Mouse (Mus musculus) adrenal gland, adult 8-10 months (tissue): Measurements from ENCODE around the gene Acvr1c. TPM values are rescaled to one million over a fixed set of nuclear protein-coding genes. Genes with fewer than 3 reads are reported as not detected.

Experiments
- DNase-seq: peaks from one replicate; pipeline ENCODE4 v3.0.0; 2022
- total RNA-seq, 4 experiments: library from RNA; stranded (reverse); gene quantifications; 2 replicates each; pipeline ENCODE4 v1.2.4; 2022

Gene Acvr1c
- total RNA-seq, result 10 to 100 TPM in 3 of 4 experiments, 1 to 10 TPM in 1; 9.1 to 16.3 (median 13.2) TPM

- peak; percentile 62 for DNase-seq
These were observed at the start of gene Acvr1c for GRCm38 (mm10) chr2:58357414-58358131. Gene Acvr1c (minus strand): TSS chr2:58357895.

- DNase-seq, result peak; percentile 44
These were observed 45.8 kb upstream of the Acvr1c start for GRCm38 (mm10) chr2:58403481-58403880.

GRCm38 (mm10) chr2:58388601-58389000, 30.9 kb upstream of the Acvr1c start:
- no peak for DNase-seq

- DNase-seq, result no peak
These were observed 22.3 kb upstream of the Acvr1c start for GRCm38 (mm10) chr2:58380020-58380419.

GRCm38 (mm10) chr2:58379475-58379874, 21.8 kb upstream of the Acvr1c start:
- no peak for DNase-seq

- DNase-seq, result no peak
These were observed 19.9 kb upstream of the Acvr1c start for GRCm38 (mm10) chr2:58377417-58378130.

GRCm38 (mm10) chr2:58366196-58366595, 8.5 kb upstream of the Acvr1c start:
- DNase-seq, result no peak

GRCm38 (mm10) chr2:58361361-58362046, 3.8 kb upstream of the Acvr1c start:
- DNase-seq, result no peak

GRCm38 (mm10) chr2:58358132-58358460, 401 bp upstream of the Acvr1c start:
- DNase-seq, result no peak

GRCm38 (mm10) chr2:58357068-58357413, 654 bp downstream of the Acvr1c start:
- DNase-seq, result no peak

GRCm38 (mm10) chr2:58354389-58354788, 3.3 kb downstream of the Acvr1c start:
- DNase-seq, result peak; percentile 8

- DNase-seq, result peak; percentile 9
These were observed 4.8 kb downstream of the Acvr1c start for GRCm38 (mm10) chr2:58352846-58353245.

- no peak for DNase-seq
These were observed 7.0 kb downstream of the Acvr1c start for GRCm38 (mm10) chr2:58350657-58351056.

GRCm38 (mm10) chr2:58336730-58337129, 21.0 kb downstream of the Acvr1c start:
- DNase-seq, result no peak

- no peak for DNase-seq
These were observed 28.1 kb downstream of the Acvr1c start for GRCm38 (mm10) chr2:58329589-58329988.

GRCm38 (mm10) chr2:58324118-58324901, 33.4 kb downstream of the Acvr1c start:
- peak; percentile 8 for DNase-seq

GRCm38 (mm10) chr2:58323274-58323673, 34.4 kb downstream of the Acvr1c start:
- no peak for DNase-seq

- DNase-seq, result no peak
These were observed 41.5 kb downstream of the Acvr1c start for GRCm38 (mm10) chr2:58316186-58316585.

GRCm38 (mm10) chr2:58309695-58310094, 48.0 kb downstream of the Acvr1c start:
- DNase-seq, result no peak

- DNase-seq, result no peak
These were observed 53.2 kb downstream of the Acvr1c start for GRCm38 (mm10) chr2:58304450-58304849.

- DNase-seq, result peak; percentile 11
These were observed 67.8 kb downstream of the Acvr1c start for GRCm38 (mm10) chr2:58289759-58290431.

GRCm38 (mm10) chr2:58289331-58289730, 68.4 kb downstream of the Acvr1c start:
- DNase-seq, result no peak
